Mouse (Mus musculus): ENCODE measurements around the gene Pcsk4.

- TF ChIP-seq TCF12 (IDR thresholded peaks at IDR 0.05; ENCODE audit: low read depth, low read length): no peak
- no peak for TF ChIP-seq CTCF (conservative IDR thresholded peaks at IDR 0.05 in 1 of 2, IDR thresholded peaks at IDR 0.05 in 1 of 2; ENCODE audit: low read depth in 2 of 2, low read length in 2 of 2)
- no peak for TF ChIP-seq EP300 (IDR thresholded peaks at IDR 0.05; ENCODE audit: low read length)
- no peak for TF ChIP-seq NELFE (IDR thresholded peaks at IDR 0.05; ENCODE audit: low read depth, low read length)
- no peak for TF ChIP-seq POLR2A (IDR thresholded peaks at IDR 0.05; ENCODE audit: low read depth, low read length)
- no peak for TF ChIP-seq GABPA (IDR thresholded peaks at IDR 0.05; ENCODE audit: insufficient replicate concordance, low read depth, low read length)
- no peak for TF ChIP-seq ZMIZ1 (IDR thresholded peaks at IDR 0.05; ENCODE audit: low read depth, low read length)
Observed at GRCm38 (mm10) chr10:80363734-80364133, 34.4 kb upstream of the Pcsk4 start.
